In the genomic region with DNA sequence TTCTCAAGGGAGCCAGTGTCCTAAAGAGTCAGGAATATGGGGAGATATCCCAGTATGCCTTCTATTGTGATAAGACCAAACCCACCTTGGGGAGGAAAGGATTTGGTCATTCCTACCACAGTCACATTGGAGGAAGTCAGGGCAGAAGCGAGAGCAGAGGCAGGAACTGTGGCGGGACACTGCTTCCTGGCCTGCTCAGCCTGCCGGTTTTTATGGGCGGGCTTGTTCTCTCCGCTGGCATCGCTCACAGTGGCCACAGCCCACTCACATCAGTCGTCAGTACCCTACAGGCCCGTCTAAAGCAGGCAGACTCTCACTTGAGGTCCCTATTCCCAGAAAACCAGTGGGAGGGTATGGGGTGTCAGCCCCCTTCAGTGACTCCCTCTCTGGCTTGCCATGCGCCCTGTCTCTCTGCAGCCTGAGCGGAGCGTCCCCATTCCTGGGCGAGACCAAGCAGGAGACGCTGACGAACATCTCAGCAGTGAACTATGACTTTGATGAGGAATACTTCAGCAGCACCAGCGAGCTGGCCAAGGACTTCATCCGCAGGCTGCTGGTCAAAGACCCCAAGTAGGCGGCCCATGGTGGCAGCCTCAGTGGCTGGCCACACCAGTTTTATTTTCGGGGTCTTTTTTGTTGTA, we compare ENCODE assay signal across 1 mouse cellular context.
TF ChIP-seq lines count a peak whose summit lies in the region.

No protein-coding gene starts in this region.

TF ChIP-seq in CH12.LX, 34 proteins besides CTCF, POLR2A, EP300 and RAD21 (continued from another document):
- TF ChIP-seq NRF1 (IDR thresholded peaks at IDR 0.05; ENCODE audit: low read depth, low read length) (no peak), JUND (conservative IDR thresholded peaks at IDR 0.05; ENCODE audit: low read depth, low read length) (no peak), SMC3 (IDR thresholded peaks at IDR 0.05; ENCODE audit: low read depth, low read length) (no peak), ZC3H11A (IDR thresholded peaks at IDR 0.05; ENCODE audit: low read depth, low read length) (no peak), HCFC1 (IDR thresholded peaks at IDR 0.05; ENCODE audit: low read depth, low read length) (no peak), MYC (IDR thresholded peaks at IDR 0.05; ENCODE audit: low read depth, low read length) (no peak), ELF1 (IDR thresholded peaks at IDR 0.05; ENCODE audit: low read depth, low read length) (no peak), ZNF384 (IDR thresholded peaks at IDR 0.05; ENCODE audit: low read depth, low read length) (no peak), JUN (IDR thresholded peaks at IDR 0.05; ENCODE audit: insufficient read depth, low read depth, low read length) (no peak), ZMIZ1 (IDR thresholded peaks at IDR 0.05; ENCODE audit: low read depth, low read length) (no peak), CHD2 (IDR thresholded peaks at IDR 0.05; ENCODE audit: low read length) (no peak)
